Mouse (Mus musculus) lung, embryonic 16.5 days (tissue): ENCODE data around the gene Dhx40. TPM values are rescaled to one million over a fixed set of nuclear protein-coding genes. Genes with fewer than 3 reads are reported as not detected.
"Not testable (repeated sequence)": the region's sequence is repeated elsewhere in the genome, so short reads cannot be mapped to it uniquely, and the experiment has no call there.

ENCODE experiments used
- ATAC-seq: fragments of 200-750 bp; cut with Nextera tagmentation; 2 replicates; pipeline ENCODE4 v1.8.0; 2017; ENCODE audit warnings: low read depth, mild to moderate bottlenecking, moderate library complexity
- H3K27ac ChIP-seq: fragments of 300-500 bp; sonication (generic); 2 replicates; pipeline ENCODE4 v1.5.1; 2014; ENCODE audit warnings: mild to moderate bottlenecking, control low read depth, low read length
- H3K27me3 ChIP-seq: fragments of 300-500 bp; sonication (generic); 2 replicates; pipeline ENCODE4 v1.6.1; 2014; ENCODE audit warnings: low read depth, low read length, mixed read lengths; ENCODE audit not compliant: control insufficient read depth, insufficient read depth
- H3K36me3 ChIP-seq: fragments of 300-500 bp; sonication (generic); 2 replicates; pipeline ENCODE4 v1.6.1; 2014; ENCODE audit warnings: low read length; ENCODE audit not compliant: control insufficient read depth, insufficient read depth
- H3K4me1 ChIP-seq: fragments of 300-500 bp; sonication (generic); replicated peaks from 2 replicates; pipeline ENCODE4 v1.6.1; 2014; ENCODE audit warnings: low read length, mixed read lengths; ENCODE audit not compliant: control insufficient read depth, insufficient read depth
- H3K4me2 ChIP-seq: fragments of 300-500 bp; sonication (generic); 2 replicates; pipeline ENCODE4 v1.6.1; 2014; ENCODE audit warnings: low read depth, low read length, control low read depth
- H3K4me3 ChIP-seq: fragments of 300-500 bp; sonication (generic); 2 replicates; pipeline ENCODE4 v1.5.1; 2014; ENCODE audit warnings: mild to moderate bottlenecking, low read length, control low read depth
- H3K9ac ChIP-seq: fragments of 300-500 bp; sonication (generic); 2 replicates; pipeline ENCODE4 v1.6.1; 2014; ENCODE audit warnings: low read length, control low read depth
- H3K9me3 ChIP-seq: fragments of 300-500 bp; sonication (generic); 2 replicates; pipeline ENCODE4 v1.6.1; 2016; ENCODE audit warnings: low read length; ENCODE audit not compliant: control insufficient read depth
- WGBS: fragments of 180-500 bp; shearing (Covaris S2); extraction: QIAGEN DNeasy Blood & Tissue Kit; methylation state at CpG from one replicate; pipeline ENCODE4 v1.1.7; 2014; 5-methylcytosine and 5-hydroxymethylcytosine counted together
- polyA plus RNA-seq: library from polyadenylated mRNA; unstranded; fragments of >200 nt; fragmentation: Nextera tagmentation; extraction: Ambion mirVana; gene quantifications from 2 replicates; pipeline ENCODE4 v1.2.1, GENCODE M21; 2015

The Dhx40 gene
- polyA plus RNA-seq, 1 experiment from 2014 or later = 28.4 TPM

DNA sequence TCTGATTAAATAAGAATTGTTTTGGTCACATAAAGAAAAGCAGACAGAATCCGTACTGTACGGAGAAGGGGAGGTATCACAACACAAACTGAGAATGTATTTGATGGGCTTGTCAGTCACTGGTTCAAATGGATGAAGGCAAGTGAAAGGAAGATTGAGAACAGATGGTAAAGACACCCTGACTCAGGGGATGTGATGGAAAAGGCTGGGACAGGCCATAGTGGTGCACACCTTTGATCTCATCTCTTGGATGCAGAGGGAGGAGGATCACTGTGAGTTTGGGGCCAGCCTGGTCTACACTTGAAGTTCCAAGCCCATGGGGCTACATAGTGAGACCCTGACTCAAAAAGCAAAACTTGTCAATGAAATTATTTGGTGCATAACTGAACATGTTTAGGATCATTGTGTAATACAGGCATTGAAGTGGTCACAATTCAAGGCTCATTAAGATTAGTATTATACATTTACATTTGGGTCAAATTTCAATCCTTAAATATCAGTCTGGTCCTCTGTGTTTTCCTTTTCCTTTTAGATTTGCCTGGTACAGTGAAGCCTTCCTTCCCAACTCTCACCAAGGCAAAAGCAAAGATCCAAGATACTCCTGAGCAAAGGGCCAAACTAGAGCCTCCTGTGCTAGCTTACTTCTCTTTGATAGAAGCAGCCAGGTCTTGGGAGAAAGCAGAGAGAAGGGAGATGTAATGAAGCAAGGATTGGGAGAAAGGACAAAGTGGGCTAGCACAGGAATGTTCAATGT lies 3.2 kb upstream of the Dhx40 start:
- ATAC-seq = no peak
- 0 out of 2 replicates have a peak, but pooled peaks cover 3% of the 10 kb centered on the region for H3K36me3 ChIP-seq
- H3K27me3 ChIP-seq = no peaks in the 10 kb centered on the region; the same call in 1 of the 2 replicates
- no peak overlapping the region for H3K9ac ChIP-seq
- no peak overlapping the region for H3K4me2 ChIP-seq
- peaks cover 7% of the 10 kb centered on the region for H3K4me1 ChIP-seq
- no peak overlapping the region for H3K27ac ChIP-seq
- H3K4me3 ChIP-seq = no peak overlapping the region
- H3K9me3 ChIP-seq = no peaks in the 10 kb centered on the region
- 89% methylated on average over 2 of the region's 2 CpGs for WGBS

DNA sequence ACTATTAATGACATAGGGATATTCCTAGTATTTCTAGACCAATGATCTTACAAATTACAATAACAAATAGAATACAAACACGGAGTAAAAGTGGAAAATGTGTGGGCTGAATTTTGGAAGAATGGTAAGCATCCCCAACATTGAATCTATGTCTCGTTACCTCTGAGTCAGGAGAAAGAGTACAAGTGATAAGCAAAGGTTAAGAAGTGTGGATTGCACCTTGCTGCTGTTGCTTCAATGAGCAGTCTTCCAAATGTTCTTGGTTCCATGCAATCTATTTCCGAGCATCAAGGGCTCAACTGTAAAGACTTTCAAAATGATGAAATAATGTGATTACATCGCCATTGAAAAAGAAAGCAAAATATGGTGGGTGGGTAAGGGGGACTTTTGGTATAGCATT lies 2.3 kb upstream of the Dhx40 start:
- H3K27me3 ChIP-seq = no peaks in the 10 kb centered on the region; the same call in 1 of the 2 replicates
- 64% methylated on average over 4 of the region's 4 CpGs for WGBS
- no peak for ATAC-seq

DNA sequence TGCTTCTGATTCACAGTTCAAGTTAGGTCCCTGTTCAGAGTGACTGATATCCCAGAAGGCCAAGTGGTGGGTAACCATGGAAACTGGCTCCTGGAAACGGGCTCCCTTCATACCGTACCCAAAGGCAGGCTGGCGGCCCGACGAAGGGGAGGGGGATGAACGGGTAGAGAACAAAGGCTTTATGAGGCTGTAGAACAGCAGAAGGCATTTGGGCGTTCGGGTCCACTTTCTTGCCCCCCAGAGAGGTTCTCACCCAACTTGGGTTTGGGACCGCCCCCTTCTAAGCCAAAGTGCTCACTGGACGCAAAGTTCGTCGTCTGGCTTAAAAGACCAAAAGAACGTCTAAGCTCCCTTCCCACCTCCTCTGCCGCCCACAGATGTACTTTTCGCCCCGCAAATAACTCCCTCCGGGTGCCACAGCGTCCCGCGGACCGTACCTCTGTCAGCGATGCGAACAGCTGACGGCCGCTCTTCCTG lies 507 bp downstream of the Dhx40 start:
- no peaks in the 10 kb centered on the region; the same call in 1 of the 2 replicates for H3K27me3 ChIP-seq
- H3K4me3 ChIP-seq = peak overlapping the region; percentile 86
- peak overlapping the region; percentile 86 for H3K27ac ChIP-seq
- peaks cover 7% of the 10 kb centered on the region for H3K4me1 ChIP-seq
- ATAC-seq = peak; percentile 79
- H3K9me3 ChIP-seq = no peaks in the 10 kb centered on the region
- peaks cover 10% of the 10 kb centered on the region; the same call in 1 of the 2 replicates for H3K36me3 ChIP-seq
- H3K9ac ChIP-seq = peak overlapping the region; percentile 77
- H3K4me2 ChIP-seq = peak overlapping the region; percentile 60
- WGBS = under 1% methylated on average over 25 of the region's 25 CpGs

More for the DNA sequence above, 2.3 kb upstream of the Dhx40 start:
- no peak overlapping the region for H3K4me3 ChIP-seq
- no peak overlapping the region for H3K4me2 ChIP-seq
- H3K27ac ChIP-seq = no peak overlapping the region
- 0 out of 2 replicates have a peak, but pooled peaks cover 3% of the 10 kb centered on the region for H3K36me3 ChIP-seq
- H3K9me3 ChIP-seq = no peaks in the 10 kb centered on the region
- H3K4me1 ChIP-seq = peaks cover 7% of the 10 kb centered on the region
- H3K9ac ChIP-seq = no peak overlapping the region

DNA sequence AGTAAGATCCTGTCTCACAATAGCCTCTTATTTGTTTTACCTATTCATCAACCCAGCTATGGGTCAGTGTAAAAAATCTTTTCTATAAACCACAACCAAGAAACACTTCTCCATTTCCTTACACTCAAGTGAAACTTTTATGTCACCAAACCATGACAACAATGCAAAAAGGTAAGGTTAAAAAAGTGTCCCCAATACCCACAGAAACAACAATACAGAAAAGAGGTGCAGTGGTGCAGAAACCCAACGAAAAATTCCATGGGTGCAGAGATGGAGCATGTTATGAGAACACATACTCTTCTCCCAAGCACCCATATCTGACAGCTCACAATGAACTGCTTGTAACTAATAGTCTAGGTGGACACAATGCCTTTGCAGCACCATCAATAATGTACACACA lies 13.4 kb downstream of the Dhx40 start:
- peaks cover 8% of the 10 kb centered on the region for H3K36me3 ChIP-seq
- H3K4me1 ChIP-seq = no peaks in the 10 kb centered on the region
- ATAC-seq = no peak
- H3K27me3 ChIP-seq = no peaks in the 10 kb centered on the region
- WGBS = 64% methylated on average over 1 of the region's 1 CpGs
- no peak overlapping the region for H3K4me2 ChIP-seq
- H3K27ac ChIP-seq = no peak overlapping the region
- no peaks in the 10 kb centered on the region for H3K9me3 ChIP-seq
- H3K4me3 ChIP-seq = no peak overlapping the region
- H3K9ac ChIP-seq = no peak overlapping the region

DNA sequence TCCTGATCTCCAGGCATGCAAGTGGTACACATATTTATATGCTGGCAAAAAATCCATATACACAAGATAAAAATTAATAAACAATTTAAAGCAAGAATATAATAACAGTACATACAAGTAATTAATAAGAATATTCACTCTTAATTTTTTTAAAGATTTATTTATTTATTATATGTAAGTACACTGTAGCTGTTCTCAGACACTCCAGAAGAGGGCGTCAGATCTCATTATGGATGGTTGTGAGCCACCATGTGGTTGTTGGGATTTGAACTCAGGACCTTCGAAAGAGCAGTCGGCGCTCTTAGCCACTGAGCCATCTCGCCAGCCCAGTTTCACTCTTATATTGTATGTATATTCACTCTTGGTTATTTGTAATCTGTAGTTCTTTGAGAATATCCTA lies 20.1 kb downstream of the Dhx40 start:
- H3K27ac ChIP-seq, ATAC-seq, H3K4me2 ChIP-seq, H3K9me3 ChIP-seq, H3K9ac ChIP-seq, H3K27me3 ChIP-seq, H3K4me3 ChIP-seq, H3K4me1 ChIP-seq: not testable (repeated sequence)
- 92% methylated on average over 5 of the region's 5 CpGs for WGBS
- H3K36me3 ChIP-seq = peaks cover 17% of the 10 kb centered on the region

DNA sequence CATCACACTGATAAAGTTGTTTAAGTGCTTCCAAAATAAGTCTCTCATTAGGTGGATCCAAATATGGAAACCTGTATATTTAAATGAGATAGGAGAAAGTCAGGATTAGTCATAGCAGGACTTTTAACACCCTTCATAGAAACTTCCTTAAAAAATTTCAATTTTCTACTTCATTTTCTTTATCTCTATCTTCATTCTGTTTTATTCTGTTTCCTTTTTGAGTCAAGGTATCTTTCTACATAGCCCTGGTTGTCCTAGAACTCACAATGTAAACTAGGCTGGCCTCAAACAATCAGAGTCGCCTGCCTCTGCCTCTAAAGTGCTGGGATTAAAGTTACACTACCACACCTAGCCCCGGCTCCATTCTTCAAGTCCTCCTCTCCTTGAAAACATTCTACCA lies 21.8 kb downstream of the Dhx40 start:
- H3K4me2 ChIP-seq = no peak overlapping the region
- peaks cover 17% of the 10 kb centered on the region for H3K36me3 ChIP-seq
- H3K9me3 ChIP-seq = no peaks in the 10 kb centered on the region
- H3K9ac ChIP-seq = no peak overlapping the region
- no peaks in the 10 kb centered on the region for H3K27me3 ChIP-seq
- no peak overlapping the region for H3K4me3 ChIP-seq
- H3K4me1 ChIP-seq = no peaks in the 10 kb centered on the region
- no peak for ATAC-seq
- WGBS = 96% methylated on average over 2 of the region's 2 CpGs
- H3K27ac ChIP-seq = no peak overlapping the region

DNA sequence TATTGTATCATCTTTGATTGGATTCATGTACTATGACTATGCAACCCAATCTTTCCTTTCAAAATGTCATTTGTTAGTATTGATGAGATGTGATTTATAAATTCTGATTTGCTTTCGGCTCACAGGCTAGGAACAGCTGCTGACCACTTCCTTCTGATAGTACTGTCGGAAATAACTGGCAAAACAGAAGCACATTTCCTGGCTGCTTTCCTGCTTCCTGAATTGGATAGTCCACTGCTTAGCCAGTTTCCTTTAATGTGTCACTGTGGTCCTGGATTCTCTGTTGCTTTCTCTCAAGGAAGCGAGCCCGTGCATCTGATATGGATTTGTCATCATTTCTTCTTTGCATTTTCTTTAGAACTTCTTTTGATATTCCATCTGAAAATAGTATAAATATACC lies 37.7 kb downstream of the Dhx40 start:
- no peak overlapping the region for H3K4me3 ChIP-seq
- H3K4me2 ChIP-seq = no peak overlapping the region
- H3K27ac ChIP-seq = no peak overlapping the region
- 81% methylated on average over 4 of the region's 4 CpGs for WGBS
- no peaks in the 10 kb centered on the region for H3K27me3 ChIP-seq
- H3K9me3 ChIP-seq = no peaks in the 10 kb centered on the region
- ATAC-seq = no peak
- H3K36me3 ChIP-seq = peaks cover 17% of the 10 kb centered on the region
- H3K9ac ChIP-seq = no peak overlapping the region
- no peaks in the 10 kb centered on the region for H3K4me1 ChIP-seq

DNA sequence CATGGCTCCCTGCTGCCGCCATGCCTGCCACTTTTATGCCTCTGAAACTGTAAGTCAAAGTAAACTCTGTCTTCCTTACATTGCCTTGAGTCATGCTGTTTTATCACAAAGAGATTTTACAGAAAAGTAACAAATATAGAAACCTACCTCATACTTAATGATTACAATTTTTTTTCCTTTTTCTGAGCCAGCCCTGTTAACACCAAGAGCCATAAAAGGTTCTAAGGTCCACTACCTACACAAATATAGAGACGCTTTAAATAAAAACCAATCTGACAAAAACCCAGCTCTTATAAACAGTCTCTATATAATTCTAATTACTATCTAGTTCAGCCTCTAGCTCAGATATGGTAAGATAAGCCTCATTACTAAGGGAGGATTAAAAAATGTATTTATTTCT lies 43.0 kb downstream of the Dhx40 start:
- WGBS = 83% methylated on average over 2 of the region's 2 CpGs
- Histone ChIP-seq H3K9me3 (no peaks in the 10 kb centered on the region), H3K9ac (no peak overlapping the region), H3K27me3 (no peaks in the 10 kb centered on the region), H3K4me1 (no peaks in the 10 kb centered on the region), H3K4me3 (no peak overlapping the region), H3K4me2 (no peak overlapping the region), H3K27ac (no peak overlapping the region), H3K36me3 (no peaks in the 10 kb centered on the region; the same call in 1 of the 2 replicates)
- ATAC-seq = no peak

DNA sequence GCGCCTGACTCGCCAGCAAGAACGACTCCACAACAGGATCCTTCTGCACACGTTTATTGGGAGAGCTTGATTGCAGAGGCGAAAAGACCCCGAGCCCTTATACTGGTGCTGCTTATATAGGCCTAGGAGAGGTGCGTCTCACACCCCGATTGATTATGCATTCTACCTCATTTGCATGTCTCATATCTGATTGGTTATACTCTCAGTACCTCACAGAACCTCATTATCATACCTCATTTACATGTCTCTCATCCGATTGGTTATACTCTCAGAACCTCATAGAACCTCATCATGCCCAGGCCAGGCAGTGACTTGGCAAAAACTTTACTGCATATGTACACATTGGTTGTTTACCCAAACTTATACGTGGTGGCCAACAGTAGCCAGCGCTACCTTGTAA lies 44.4 kb downstream of the Dhx40 start:
- H3K4me3 ChIP-seq, H3K36me3 ChIP-seq, ATAC-seq, H3K27ac ChIP-seq, H3K27me3 ChIP-seq, H3K9me3 ChIP-seq, H3K4me1 ChIP-seq, H3K9ac ChIP-seq, H3K4me2 ChIP-seq: not testable (repeated sequence)
- 94% methylated on average over 11 of the region's 11 CpGs for WGBS
